Mouse (Mus musculus): ENCODE data around the gene Kbtbd7. TPM values are rescaled to one million over a fixed set of nuclear protein-coding genes. Genes with fewer than 3 reads are reported as not detected.
"Not testable (repeated sequence)": the region's sequence is repeated elsewhere in the genome, so short reads cannot be mapped to it uniquely, and the experiment has no call there.

The Kbtbd7 gene
- polyA plus RNA-seq, 1 experiment, result 5.1 TPM

DNA sequence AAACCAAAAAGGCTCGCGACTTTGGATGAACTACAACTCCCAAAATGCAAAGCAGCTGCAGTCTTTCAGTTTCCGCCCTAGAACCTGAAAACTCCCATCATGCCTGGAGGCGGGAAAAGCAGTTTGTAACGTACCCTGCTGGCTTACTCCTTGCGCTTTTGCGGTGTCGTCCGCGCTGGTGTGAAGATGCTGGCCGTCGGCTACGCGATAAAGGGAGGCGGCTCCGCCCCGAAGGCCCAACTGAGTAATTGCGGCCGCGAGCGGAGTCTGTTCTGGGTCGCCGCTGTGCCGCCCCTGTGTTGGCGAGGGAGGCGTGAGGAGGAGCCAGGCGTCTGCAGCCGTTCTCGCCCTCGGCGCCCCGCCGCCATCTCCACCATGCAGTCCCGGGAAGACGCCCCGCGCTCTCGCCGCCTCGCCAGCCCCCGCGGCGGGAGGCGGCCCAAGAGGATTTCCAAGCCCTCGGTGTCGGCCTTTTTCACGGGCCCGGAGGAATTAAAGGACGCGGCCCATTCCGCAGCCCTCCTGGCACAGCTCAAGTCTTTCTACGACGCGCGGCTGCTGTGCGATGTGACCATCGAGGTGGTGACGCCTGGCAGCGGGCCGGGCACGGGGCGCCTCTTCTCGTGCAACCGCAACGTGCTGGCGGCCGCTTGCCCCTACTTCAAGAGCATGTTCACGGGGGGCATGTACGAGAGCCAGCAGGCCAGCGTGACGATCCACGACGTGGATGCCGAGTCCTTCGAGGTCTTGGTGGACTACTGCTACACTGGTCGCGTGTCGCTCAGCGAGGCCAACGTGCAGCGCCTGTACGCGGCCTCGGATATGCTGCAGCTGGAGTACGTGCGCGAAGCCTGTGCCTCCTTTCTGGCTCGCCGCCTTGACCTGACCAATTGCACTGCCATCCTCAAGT lies 25.6 kb downstream of the Kbtbd7 start, which contains the start of gene Kbtbd6:
Gene Kbtbd6 (plus strand): TSS at position 155 of the 910 bp plus-strand sequence.
- DNase-seq (ENCODE audit: low read depth), result peak; percentile 71

DNA sequence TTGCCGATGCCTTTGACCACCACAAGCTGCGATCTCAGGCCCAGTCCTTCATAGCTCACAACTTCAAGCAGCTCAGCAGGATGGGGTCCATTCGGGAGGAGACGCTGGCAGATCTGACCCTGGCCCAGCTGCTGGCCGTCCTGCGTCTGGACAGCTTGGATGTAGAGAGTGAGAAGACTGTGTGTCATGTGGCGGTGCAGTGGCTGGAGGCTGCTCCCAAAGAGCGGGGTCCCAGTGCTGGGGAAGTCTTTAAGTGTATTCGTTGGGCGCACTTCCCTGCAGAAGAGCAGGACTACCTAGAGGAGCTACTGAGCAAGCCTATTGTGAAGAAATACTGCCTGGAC lies 26.3 kb downstream of the Kbtbd7 start:
- DNase-seq (ENCODE audit: low read depth), result not testable (repeated sequence)

DNA sequence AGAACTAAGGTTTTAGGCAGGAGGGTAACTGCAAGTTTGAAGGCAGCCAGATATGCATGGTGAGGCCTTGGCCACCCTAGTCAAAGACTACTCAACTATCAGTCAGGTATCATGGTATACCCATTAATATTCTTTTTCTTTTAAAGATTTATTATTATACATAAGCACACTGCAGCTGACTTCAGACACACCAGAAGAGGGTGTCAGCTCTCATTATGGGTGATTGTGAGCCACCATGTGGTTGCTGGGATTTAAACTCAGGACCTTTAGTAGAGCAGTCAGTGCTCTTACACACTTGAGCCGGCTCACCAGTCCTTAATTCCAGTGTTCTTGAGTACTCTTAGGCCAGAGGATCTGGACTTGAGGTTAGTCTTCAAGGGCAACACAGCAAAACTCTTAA lies 34.1 kb downstream of the Kbtbd7 start:
- DNase-seq (ENCODE audit: low read depth), result no peak

DNA sequence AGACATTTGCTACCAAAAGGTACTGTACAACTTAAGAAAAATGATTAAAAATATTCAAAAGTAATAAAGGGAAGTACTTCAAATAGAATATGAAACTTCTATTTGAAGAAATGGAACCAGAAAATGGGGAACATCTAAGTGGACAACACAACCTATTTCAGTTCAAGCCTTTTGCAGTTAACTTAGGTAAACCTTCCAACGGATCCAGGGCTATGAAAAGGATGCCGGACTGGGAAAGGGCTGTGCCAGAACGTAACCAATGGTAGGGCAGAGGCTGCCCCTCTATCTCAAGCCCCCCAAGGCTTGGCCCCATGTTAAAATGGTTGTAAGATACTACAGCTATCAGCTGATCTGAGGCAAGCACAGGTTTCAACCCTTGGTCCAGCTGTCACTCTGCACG lies 34.7 kb downstream of the Kbtbd7 start:
- no peak for DNase-seq (ENCODE audit: low read depth)

DNA sequence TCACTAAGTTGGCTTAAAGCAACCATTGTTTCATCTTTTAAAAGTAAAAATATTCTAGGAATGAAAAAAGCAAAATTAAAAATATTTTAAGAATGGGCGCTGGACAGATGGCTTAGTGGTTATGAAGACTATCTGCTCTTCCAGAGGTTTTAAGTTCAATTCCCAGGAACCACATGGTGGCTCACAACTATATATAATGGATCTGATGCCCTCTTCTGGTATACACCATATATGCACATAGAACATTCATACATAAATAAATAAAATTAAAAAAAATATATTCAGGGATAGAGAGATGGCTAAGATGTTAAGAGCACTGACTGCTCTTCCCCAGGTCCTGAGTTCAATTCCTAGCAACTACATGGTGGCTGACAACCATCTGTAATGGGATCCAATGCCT lies 39.3 kb downstream of the Kbtbd7 start:
- no peak for DNase-seq (ENCODE audit: low read depth)

DNA sequence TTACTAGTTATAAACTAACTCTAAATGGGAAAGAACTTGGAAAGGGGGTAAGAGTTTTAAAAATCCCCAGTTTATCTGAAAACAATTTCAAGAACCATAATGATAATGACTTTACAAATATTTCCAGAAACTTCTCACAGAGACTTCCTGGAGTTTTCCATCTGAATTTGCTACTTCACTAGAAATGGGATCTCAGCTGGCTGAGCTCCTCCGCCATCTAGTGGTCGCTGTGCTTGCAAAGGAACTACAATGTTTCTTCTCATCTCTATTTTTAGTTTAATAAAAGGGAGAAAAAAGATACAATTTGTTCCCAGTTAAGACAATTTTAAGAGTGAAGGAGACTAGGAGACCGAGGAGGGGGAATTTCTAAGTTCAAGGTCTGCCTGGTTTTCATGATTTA lies 41.3 kb downstream of the Kbtbd7 start:
- no peak for DNase-seq (ENCODE audit: low read depth)

DNA sequence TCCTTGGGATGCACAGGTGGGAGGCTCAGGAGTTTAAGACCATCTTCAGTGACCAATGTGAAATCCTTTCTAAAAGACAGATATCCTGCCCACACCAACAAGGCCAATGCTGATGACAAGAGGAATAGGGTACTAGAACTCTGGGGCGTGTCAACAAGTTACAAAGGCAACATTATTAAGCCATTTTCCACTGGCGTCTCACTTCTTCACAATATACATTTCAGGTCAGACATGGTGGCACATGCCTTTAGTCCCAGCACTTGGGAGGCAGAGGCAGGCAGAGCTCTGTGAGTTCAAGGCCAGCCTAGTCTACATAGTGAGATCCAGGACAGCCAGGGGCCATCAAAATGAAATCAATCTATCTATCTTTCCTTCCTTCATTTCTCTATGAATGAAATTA lies 47.1 kb downstream of the Kbtbd7 start:
- no peak for DNase-seq (ENCODE audit: low read depth)

Other genes starting within 250 kb of the Kbtbd7 start
- gene Zfp957, start 179.1 kb upstream of the Kbtbd7 start, polyA plus RNA-seq (2012; rRNA removed), result not detected in 2 replicates
- 535 and 800 TPM in 2 replicates for gene Rgcc, start 124.9 kb upstream of the Kbtbd7 start, polyA plus RNA-seq (2012; rRNA removed)
- gene Naa16, start 35.7 kb upstream of the Kbtbd7 start, polyA plus RNA-seq (2012; rRNA removed), result 1.7 and 3.0 TPM in 2 replicates
- gene Mtrf1, start 28.7 kb upstream of the Kbtbd7 start, polyA plus RNA-seq (2012; rRNA removed), result 2.8 and 3.2 TPM in 2 replicates
- gene Kbtbd6, start 25.3 kb downstream of the Kbtbd7 start, polyA plus RNA-seq (2012; rRNA removed), result 0.34 and 0.39 TPM in 2 replicates
- gene Elf1, start 54.7 kb downstream of the Kbtbd7 start, polyA plus RNA-seq (2012; rRNA removed), result 16.1 TPM in 2 replicates
- 5.3 TPM in 2 replicates for gene Wbp4, start 55.0 kb downstream of the Kbtbd7 start, polyA plus RNA-seq (2012; rRNA removed)
- gene Sugt1, start 161.2 kb downstream of the Kbtbd7 start, polyA plus RNA-seq (2012; rRNA removed), result 7.8 TPM in 2 replicates
- gene Cnmd, start 235.7 kb downstream of the Kbtbd7 start, polyA plus RNA-seq (2012; rRNA removed), result 3.6 and 5.1 TPM in 2 replicates